In genomic region chr5:107950643-107951042, GRCm38 (mm10) we compare ENCODE assay signal across 14 mouse cellular contexts. TPM values are rescaled to one million over a fixed set of nuclear protein-coding genes. Genes with fewer than 3 reads are reported as not detected.
DNase-seq lines count a peak whose midpoint lies in the region; ATAC-seq lines count a peak whose summit lies in the region.
"Had no signal": no experiment of that assay in that cellular context is flagged by ENCODE, and none has a peak within 500 bp of the region (broad histone marks: within the 10 kb centered on the region; RNA-seq: fewer than 3 reads in every experiment).

No protein-coding gene starts in this region.

- no peak overlapping the region for H3K9ac ChIP-seq in liver, embryonic 13.5 days
- H3K9ac ChIP-seq in neural tube, embryonic 15.5 days (replicated peaks): no peak overlapping the region
- H3K9ac ChIP-seq: limb, embryonic 13.5 days had no signal

- H3K27me3 ChIP-seq in liver, embryonic 13.5 days: no peaks in the 10 kb centered on the region
- H3K27me3 ChIP-seq in neural tube, embryonic 15.5 days (replicated peaks): no peaks in the 10 kb centered on the region
- H3K27me3 ChIP-seq: limb, embryonic 13.5 days; Patski had no signal

- peak; percentile 35 for DNase-seq in ZHBTc4 (ENCODE audit: low read depth, low spot score)
- DNase-seq in liver, embryonic 13.5 days: no peak
- peak; percentile 25 to 43 for DNase-seq in monocyte, adult 2 months (ENCODE audit: low read depth in 1 of 2, low spot score in 2 of 2)
- no peak for DNase-seq in cerebellum, postnatal 36 days
- DNase-seq in layer of hippocampus, postnatal 25 days (ENCODE audit: extremely low spot score in 1 of 2, low spot score in 1 of 2): no peak
- DNase-seq: cerebellum, postnatal 25 days; right cerebral cortex, postnatal 25 days had no signal

- peak; percentile 51 for ATAC-seq in CD4-positive, CD25-positive, alpha-beta regulatory T cell, adult 4 months
- ATAC-seq in liver, embryonic 13.5 days (ENCODE audit: low read depth): peak; percentile 78
- ATAC-seq in neural tube, embryonic 15.5 days (ENCODE audit: low FRiP score): no peak
- ATAC-seq: hindbrain, postnatal 0 days; Patski had no signal

- 38% methylated on average over 5 of the region's 5 CpGs for WGBS in liver, embryonic 13.5 days (ENCODE audit: insufficient replicate concordance)
- WGBS in neural tube, embryonic 15.5 days: 82% methylated on average over 5 of the region's 5 CpGs

- H3K27ac ChIP-seq in liver, embryonic 13.5 days: no peak overlapping the region; the same call in 1 of the 2 replicates
- no peak overlapping the region for H3K27ac ChIP-seq in neural tube, embryonic 15.5 days (replicated peaks)
- H3K27ac ChIP-seq: hindbrain, postnatal 0 days; layer of hippocampus, adult 2 months; limb, embryonic 13.5 days had no signal

- peaks cover 21% of the 10 kb centered on the region for H3K4me1 ChIP-seq in liver, embryonic 13.5 days (replicated peaks)
- H3K4me1 ChIP-seq in neural tube, embryonic 15.5 days: 0 out of 2 replicates have a peak, but pooled peaks cover 2% of the 10 kb centered on the region

- H3K9me3 ChIP-seq in liver, embryonic 13.5 days (replicated peaks): no peaks in the 10 kb centered on the region
- no peaks in the 10 kb centered on the region for H3K9me3 ChIP-seq in neural tube, embryonic 15.5 days (replicated peaks)
- H3K9me3 ChIP-seq: limb, embryonic 13.5 days had no signal

- H3K4me3 ChIP-seq in liver, embryonic 13.5 days (replicated peaks): no peak overlapping the region
- H3K4me3 ChIP-seq in neural tube, embryonic 15.5 days (replicated peaks): no peak overlapping the region
- H3K4me3 ChIP-seq: layer of hippocampus, adult 2 months; limb, embryonic 13.5 days; myocyte had no signal

- H3K36me3 ChIP-seq in liver, embryonic 13.5 days: no peaks in the 10 kb centered on the region
- H3K36me3 ChIP-seq in neural tube, embryonic 15.5 days: no peaks in the 10 kb centered on the region
- H3K36me3 ChIP-seq: limb, embryonic 13.5 days had no signal

- no peak overlapping the region for H3K4me2 ChIP-seq in liver, embryonic 13.5 days
- no peak overlapping the region for H3K4me2 ChIP-seq in neural tube, embryonic 15.5 days
- H3K4me2 ChIP-seq: limb, embryonic 13.5 days had no signal

RNA-seq across cellular contexts. Expression of gene Fam69a, which starts 36.2 kb away (rescaled TPM):
- polyA plus RNA-seq in CD4-positive, CD25-positive, alpha-beta regulatory T cell, adult 4 months (2017; shearing (Covaris generic)): 10 to 100 TPM; 66.3 to 87.7 TPM
- 11.3 and 11.6 TPM in 2 replicates for polyA plus RNA-seq in liver, embryonic 13.5 days (2015; fragmentation: Nextera tagmentation; extraction: Ambion mirVana)
- polyA plus RNA-seq in neural tube, embryonic 15.5 days (2015; fragmentation: Nextera tagmentation; extraction: Ambion mirVana): 72.4 and 79.1 TPM in 2 replicates
- total RNA-seq in layer of hippocampus, postnatal 25 days (2021): 10 to 100 TPM; 33.5 to 39.0 TPM

RNA-seq across cellular contexts. Expression of gene Rpl5, which starts 50.3 kb away (rescaled TPM):
- polyA plus RNA-seq in CD4-positive, CD25-positive, alpha-beta regulatory T cell, adult 4 months (2017; shearing (Covaris generic)): 100 to 1,000 TPM in 1 of 2 experiments, 10 to 100 TPM in 1; 99.1 to 122 TPM
- polyA plus RNA-seq in liver, embryonic 13.5 days (2015; fragmentation: Nextera tagmentation; extraction: Ambion mirVana): 48.8 and 51.9 TPM in 2 replicates
- 56.6 and 64.7 TPM in 2 replicates for polyA plus RNA-seq in neural tube, embryonic 15.5 days (2015; fragmentation: Nextera tagmentation; extraction: Ambion mirVana)
- total RNA-seq in layer of hippocampus, postnatal 25 days (2021): 10 to 100 TPM; 70.5 to 74.2 TPM

Comparison
In these comparisons a context has a peak if more than half of its experiments do, and no peak if none do; other contexts are left out.
1. DNase-seq: peak in ZHBTc4 (single experiment) and monocyte, adult 2 months (2 of 2); none in liver, embryonic 13.5 days (single experiment), cerebellum, postnatal 36 days (0 of 2) and layer of hippocampus, postnatal 25 days (0 of 2).